Mouse (Mus musculus) midbrain, embryonic 14.5 days (tissue): ENCODE measurements around the gene Slc22a29. TPM values are rescaled to one million over a fixed set of nuclear protein-coding genes. Genes with fewer than 3 reads are reported as not detected.
A peak's percentile ranks its signal among the peaks of the same experiment; 100 is the strongest.
"Not testable (repeated sequence)": the region's sequence is repeated elsewhere in the genome, so short reads cannot be mapped to it uniquely, and the experiment has no call there.

Experiments used
- ATAC-seq: fragments of 200-750 bp; cut with Nextera tagmentation; 2 replicates; pipeline ENCODE4 v1.8.0; 2017; ENCODE audit warnings: moderate number of reproducible peaks, moderate library complexity; ENCODE audit not compliant: low FRiP score, low TSS enrichment
- DNase-seq: peaks from one replicate; pipeline ENCODE4 v3.0.0-alpha.2; 2015
- H3K27ac ChIP-seq: fragments of 300-500 bp; sonication (generic); replicated peaks from 2 replicates; pipeline ENCODE4 v1.5.1; 2014; ENCODE audit warnings: mild to moderate bottlenecking, low read depth, low read length, moderate library complexity
- H3K27me3 ChIP-seq: fragments of 300-500 bp; sonication (generic); 2 replicates; pipeline ENCODE4 v1.6.1; 2014; ENCODE audit warnings: low read length, control low read depth, mixed read lengths; ENCODE audit not compliant: control insufficient read depth, insufficient read depth
- H3K36me3 ChIP-seq: fragments of 300-500 bp; sonication (generic); 2 replicates; pipeline ENCODE4 v1.6.1; 2014; ENCODE audit warnings: low read length, control low read depth; ENCODE audit not compliant: control insufficient read depth, insufficient read depth
- H3K4me1 ChIP-seq: fragments of 300-500 bp; sonication (generic); 2 replicates; pipeline ENCODE4 v1.6.1; 2014; ENCODE audit warnings: mild to moderate bottlenecking, antibody characterized with exemption, low read length, control low read depth; ENCODE audit not compliant: control insufficient read depth, insufficient read depth
- H3K4me2 ChIP-seq: fragments of 300-500 bp; sonication (generic); 2 replicates; pipeline ENCODE4 v1.6.1; 2014; ENCODE audit warnings: mild to moderate bottlenecking, low read length, moderate library complexity
- H3K4me3 ChIP-seq: fragments of 300-500 bp; sonication (generic); replicated peaks from 2 replicates; pipeline ENCODE4 v1.5.1; 2014; ENCODE audit warnings: low read depth, low read length
- H3K9ac ChIP-seq: fragments of 300-500 bp; sonication (generic); replicated peaks from 2 replicates; pipeline ENCODE4 v1.6.1; 2014; ENCODE audit warnings: mild to moderate bottlenecking, low read length, moderate library complexity
- H3K9me3 ChIP-seq: fragments of 300-500 bp; sonication (generic); 2 replicates; pipeline ENCODE4 v1.6.1; 2016; ENCODE audit warnings: low read length, control low read depth, mixed read lengths; ENCODE audit not compliant: control insufficient read depth
- WGBS: fragments of 180-500 bp; shearing (Covaris S2); extraction: QIAGEN DNeasy Blood & Tissue Kit; methylation state at CpG from one replicate; pipeline ENCODE4 v1.1.7; 2014; 5-methylcytosine and 5-hydroxymethylcytosine counted together
- polyA plus RNA-seq: library from polyadenylated mRNA; unstranded; fragments of >200 nt; fragmentation: Nextera tagmentation; extraction: Ambion mirVana; gene quantifications from 2 replicates; pipeline ENCODE4 v1.2.1, GENCODE M21; 2014

Gene Slc22a29
- polyA plus RNA-seq = 0.18 TPM in 1 of 2 replicates, not detected in the other

DNA sequence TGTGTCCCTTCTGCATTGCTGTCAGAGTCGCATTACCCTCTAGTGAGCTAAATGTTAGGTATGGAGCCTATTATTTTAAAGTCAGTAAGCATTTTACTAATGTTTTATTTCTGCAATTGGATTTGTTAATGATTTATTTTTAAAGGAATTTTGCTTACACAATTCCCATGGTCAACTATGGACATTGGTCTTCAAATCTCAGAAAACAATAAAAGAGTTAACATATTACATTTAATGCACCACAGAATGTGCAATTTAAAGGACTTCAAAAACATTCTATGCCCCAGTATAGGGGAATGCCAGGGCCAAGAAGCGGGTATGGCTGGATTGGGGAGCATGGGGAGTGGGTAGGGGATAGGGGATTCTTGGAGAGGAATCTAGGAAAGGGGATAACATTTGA is at the start of gene Slc22a29:
Gene Slc22a29 (minus strand): TSS at position 101 of the 400 bp plus-strand sequence.
- no peaks in the 10 kb centered on the region for H3K27me3 ChIP-seq
- no peak within 1 kb of the TSS for H3K4me3 ChIP-seq
- H3K4me1 ChIP-seq = no peaks in the 10 kb centered on the region
- H3K9me3 ChIP-seq = no peaks in the 10 kb centered on the region
- no peaks in the 10 kb centered on the region for H3K36me3 ChIP-seq
- H3K4me2 ChIP-seq = no peak within 1 kb of the TSS
- no peak within 1 kb of the TSS for H3K27ac ChIP-seq
- no peak for ATAC-seq
- 79% methylated on average over 2 of the region's 2 CpGs for WGBS
- no peak within 1 kb of the TSS for H3K9ac ChIP-seq
- no peak for DNase-seq

DNA sequence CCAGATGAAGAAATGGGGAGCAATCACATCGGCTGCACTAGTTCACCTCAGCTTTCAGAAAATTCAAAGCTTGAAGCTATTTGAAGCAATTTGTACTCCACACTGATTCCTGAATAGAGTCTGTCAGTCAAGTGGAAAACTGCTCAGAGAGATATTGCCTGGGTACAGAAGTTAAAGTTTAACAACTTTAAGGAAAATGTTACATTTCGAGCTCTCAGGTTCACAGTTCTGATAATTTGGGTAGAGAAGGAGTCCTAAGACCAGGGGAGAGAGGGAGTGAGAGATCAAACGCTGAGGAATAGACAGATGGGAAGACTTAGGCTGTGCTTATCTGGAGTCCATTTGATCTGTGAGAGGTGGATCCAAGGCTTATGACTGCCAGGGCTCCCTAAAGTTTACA is 46.6 kb upstream of the Slc22a29 start:
- DNase-seq (no peak), ATAC-seq (no peak)
- no peak overlapping the region for H3K9ac ChIP-seq
- WGBS = 75% methylated on average over 3 of the region's 3 CpGs
- H3K27me3 ChIP-seq = no peaks in the 10 kb centered on the region
- H3K9me3 ChIP-seq = 0 out of 2 replicates have a peak, but pooled peaks cover 2% of the 10 kb centered on the region
- no peak overlapping the region for H3K4me2 ChIP-seq
- H3K4me3 ChIP-seq = no peak overlapping the region
- no peaks in the 10 kb centered on the region for H3K4me1 ChIP-seq
- H3K27ac ChIP-seq = no peak overlapping the region
- H3K36me3 ChIP-seq = no peaks in the 10 kb centered on the region

DNA sequence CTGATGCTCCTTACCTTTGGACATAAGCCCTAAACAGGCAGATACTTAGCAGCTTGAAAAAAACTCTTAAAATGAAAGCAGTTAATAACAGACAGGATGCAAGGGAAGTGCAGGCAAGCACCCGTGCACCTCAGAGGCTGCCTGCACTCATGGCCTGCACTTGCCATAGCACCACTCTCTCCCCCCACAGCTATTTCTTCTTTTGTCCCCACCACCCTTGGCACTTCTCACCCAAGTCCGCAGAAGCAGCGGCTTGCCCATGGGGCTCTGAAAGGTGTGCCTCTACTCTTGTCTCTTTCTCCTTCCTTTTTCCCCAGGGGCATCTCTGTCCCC is 34.0 kb upstream of the Slc22a29 start:
- H3K9me3 ChIP-seq = no peaks in the 10 kb centered on the region
- 0 out of 2 replicates have a peak overlapping the region, but pooled peaks have one; percentile 78 for H3K27ac ChIP-seq
- DNase-seq (no peak), ATAC-seq (peak; percentile 24; the same call in 1 of the 2 replicates)
- no peaks in the 10 kb centered on the region for H3K27me3 ChIP-seq
- H3K36me3 ChIP-seq = no peaks in the 10 kb centered on the region
- 33% methylated on average over 3 of the region's 3 CpGs for WGBS
- peak overlapping the region; percentile 44 for H3K4me3 ChIP-seq
- H3K9ac ChIP-seq = peak overlapping the region; percentile 65; the same call in 1 of the 2 replicates
- no peaks in the 10 kb centered on the region for H3K4me1 ChIP-seq
- peak overlapping the region; percentile 54 for H3K4me2 ChIP-seq

GRCm38 (mm10) chr19:8251896-8252704 is 33.4 kb upstream of the Slc22a29 start:
- H3K9ac ChIP-seq = peak overlapping the region; percentile 65
- peak overlapping the region; percentile 44 for H3K4me3 ChIP-seq
- H3K9me3 ChIP-seq = no peaks in the 10 kb centered on the region
- 9% methylated on average over 53 of the region's 58 CpGs for WGBS
- DNase-seq (peak; percentile 84), ATAC-seq (peak; percentile 87)
- no peaks in the 10 kb centered on the region for H3K4me1 ChIP-seq
- H3K4me2 ChIP-seq = peak overlapping the region; percentile 54
- no peaks in the 10 kb centered on the region for H3K36me3 ChIP-seq
- peak overlapping the region; percentile 78 for H3K27ac ChIP-seq
- no peaks in the 10 kb centered on the region for H3K27me3 ChIP-seq

- Histone ChIP-seq H3K4me3 (no peak overlapping the region), H3K9ac (no peak overlapping the region), H3K27me3 (no peaks in the 10 kb centered on the region), H3K4me1 (no peaks in the 10 kb centered on the region), H3K9me3 (0 out of 2 replicates have a peak, but pooled peaks cover 3% of the 10 kb centered on the region), H3K4me2 (no peak overlapping the region), H3K36me3 (no peaks in the 10 kb centered on the region), H3K27ac (no peak overlapping the region)
- ATAC-seq = no peak
- DNase-seq = no peak
Observed at GRCm38 (mm10) chr19:8228916-8229315, 10.2 kb upstream of the Slc22a29 start.

DNA sequence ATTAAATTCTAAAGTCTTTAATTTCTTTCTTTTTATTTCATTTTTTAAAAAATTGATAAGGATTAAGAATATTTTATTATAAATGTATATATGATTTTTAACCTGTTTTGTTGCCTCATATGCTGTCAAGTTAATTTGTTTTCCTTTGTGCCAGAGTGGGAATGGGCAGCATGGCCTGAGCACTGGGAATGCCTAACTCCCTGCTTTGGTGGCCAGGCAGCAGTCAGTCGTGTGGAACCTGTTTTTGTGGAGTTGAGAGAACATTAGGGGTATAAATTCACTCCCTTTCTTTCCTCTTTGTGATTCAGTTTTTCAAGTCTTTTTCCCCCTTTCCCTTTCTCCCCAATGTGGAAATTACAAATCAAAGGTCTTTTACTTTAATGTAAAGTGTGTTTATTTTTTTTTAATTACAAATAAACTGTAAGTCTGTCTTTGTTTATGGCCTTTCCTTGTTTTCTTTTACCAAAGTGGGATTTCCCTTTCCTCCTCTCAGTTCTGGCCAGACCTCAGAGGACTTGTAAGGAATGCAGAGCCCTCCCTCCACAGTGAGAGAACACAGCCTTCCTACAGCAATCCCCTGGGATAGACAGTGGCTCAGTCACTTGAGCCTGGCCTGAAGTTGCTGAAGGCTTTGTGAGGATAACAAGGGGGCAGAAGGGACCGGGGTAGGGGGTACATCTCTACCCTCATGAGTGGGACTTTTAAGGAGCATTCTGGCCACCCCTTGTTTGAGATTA is 69.7 kb downstream of the Slc22a29 start:
- Histone ChIP-seq H3K36me3 (no peaks in the 10 kb centered on the region), H3K4me2 (no peak overlapping the region), H3K9ac (no peak overlapping the region), H3K27ac (no peak overlapping the region), H3K9me3 (peaks cover 27% of the 10 kb centered on the region; the same call in 1 of the 2 replicates), H3K4me3 (no peak overlapping the region), H3K4me1 (no peaks in the 10 kb centered on the region), H3K27me3 (no peaks in the 10 kb centered on the region)
- DNase-seq (peak; percentile 0), ATAC-seq (no peak)
- 41% methylated on average over 2 of the region's 2 CpGs for WGBS

GRCm38 (mm10) chr19:8142716-8143115 is 76.0 kb downstream of the Slc22a29 start:
- not testable (repeated sequence) for DNase-seq
- peaks cover 12% of the 10 kb centered on the region; the same call in 1 of the 2 replicates for H3K9me3 ChIP-seq
- 83% methylated on average over 2 of the region's 2 CpGs for WGBS

GRCm38 (mm10) chr19:8134127-8134841 is 84.4 kb downstream of the Slc22a29 start:
- H3K4me3 ChIP-seq, ATAC-seq, H3K27ac ChIP-seq, H3K9ac ChIP-seq, H3K27me3 ChIP-seq, H3K9me3 ChIP-seq, H3K4me1 ChIP-seq, H3K4me2 ChIP-seq, H3K36me3 ChIP-seq, DNase-seq: not testable (repeated sequence)
- 79% methylated on average over 14 of the region's 14 CpGs for WGBS

More at GRCm38 (mm10) chr19:8142716-8143115, 76.0 kb downstream of the Slc22a29 start:
- ATAC-seq, H3K4me2 ChIP-seq, H3K4me1 ChIP-seq, H3K36me3 ChIP-seq, H3K27ac ChIP-seq, H3K27me3 ChIP-seq, H3K9ac ChIP-seq, H3K4me3 ChIP-seq: not testable (repeated sequence)
